Mouse (Mus musculus): Measurements from ENCODE around the gene A430089I19Rik. TPM values are rescaled to one million over a fixed set of nuclear protein-coding genes. Genes with fewer than 3 reads are reported as not detected.
"Not testable (repeated sequence)": the region's sequence is repeated elsewhere in the genome, so short reads cannot be mapped to it uniquely, and the experiment has no call there.

Gene A430089I19Rik
- total RNA-seq (2017): not detected in 3 replicates

DNA sequence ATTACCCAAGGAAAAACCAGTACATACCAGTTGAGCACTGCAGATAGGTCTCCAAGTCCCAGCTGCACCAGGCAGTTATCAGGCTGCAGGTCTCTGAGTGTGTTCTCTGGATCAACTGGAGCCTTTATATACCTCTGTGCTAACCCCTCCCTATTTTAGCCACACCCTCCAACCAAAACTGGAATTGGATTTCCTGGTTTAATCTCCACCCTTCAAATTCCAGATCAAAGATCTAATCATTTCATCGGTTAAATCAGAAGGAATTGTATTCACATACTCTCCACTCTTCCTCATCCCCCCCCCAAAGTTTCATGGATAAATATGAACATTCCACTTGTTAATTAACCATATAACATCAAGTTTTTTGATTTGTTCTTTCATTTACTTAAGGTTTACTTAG, at the start of gene A430089I19Rik:
Gene A430089I19Rik, minus strand, starts transcription at position 101 of the 400 bp plus-strand sequence.
- not testable (repeated sequence) for ATAC-seq (replicated peaks; ENCODE audit: insufficient number of reproducible peaks, low FRiP score, low TSS enrichment, poor library complexity, severe bottlenecking)

DNA sequence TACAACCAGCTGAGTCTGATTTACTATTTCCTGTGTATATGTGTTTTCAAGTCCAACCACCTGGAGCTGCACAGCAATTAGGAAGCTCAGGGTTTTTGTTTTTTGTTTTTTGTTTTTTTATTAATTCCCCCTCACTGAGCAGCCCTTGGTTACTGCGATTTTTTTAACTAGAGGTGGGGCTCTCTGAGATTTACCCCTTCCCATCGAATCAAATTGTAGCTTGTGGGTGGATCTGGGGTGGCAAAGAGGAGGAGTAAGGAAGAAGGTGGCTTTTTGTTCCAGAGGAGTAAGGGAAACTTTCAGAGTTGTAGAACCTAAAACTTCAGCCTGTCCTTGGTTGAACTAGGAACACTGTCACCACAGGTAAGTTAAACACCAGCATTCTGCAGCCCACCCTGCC, 32.9 kb upstream of the A430089I19Rik start, which contains the start of gene AA792892:
Gene AA792892, plus strand, starts transcription at position 301 of the 400 bp plus-strand sequence.
- ATAC-seq (replicated peaks; ENCODE audit: insufficient number of reproducible peaks, low FRiP score, low TSS enrichment, poor library complexity, severe bottlenecking): not testable (repeated sequence)

DNA sequence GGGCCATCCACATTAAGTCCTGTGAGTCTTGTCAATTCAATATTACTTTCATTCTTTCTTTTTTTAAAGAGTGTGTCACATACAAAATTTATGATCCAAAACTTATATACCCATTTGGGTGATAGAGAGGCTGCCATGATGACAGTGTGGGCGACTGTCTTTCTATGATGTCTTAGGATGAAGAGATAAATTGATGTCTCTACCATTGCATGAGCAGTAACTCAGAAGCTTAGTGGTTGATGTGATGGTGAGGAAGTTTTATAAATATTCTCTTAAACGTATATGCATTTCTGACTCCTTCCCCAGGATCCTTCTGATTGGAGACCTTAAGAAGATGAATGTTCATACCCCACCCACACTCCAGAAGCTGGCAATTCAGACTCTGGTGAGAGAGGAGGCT, 7.5 kb upstream of the A430089I19Rik start, which contains the start of gene Gm6502:
Gene Gm6502, plus strand, starts transcription at position 301 of the 400 bp plus-strand sequence.
- not testable (repeated sequence) for ATAC-seq (replicated peaks; ENCODE audit: insufficient number of reproducible peaks, low FRiP score, low TSS enrichment, poor library complexity, severe bottlenecking)

Other genes starting within 250 kb of the A430089I19Rik start
- gene BC061212, start 236.3 kb downstream of the A430089I19Rik start, total RNA-seq (2017): not detected in 3 replicates
- 0.48 TPM in 1 of 3 replicates, not detected in the others for gene Gm6351, start 230.4 kb downstream of the A430089I19Rik start, total RNA-seq (2017)
- gene Gm3106, start 88.8 kb downstream of the A430089I19Rik start, total RNA-seq (2017): not detected in 3 replicates
- gene Gm6502, start 7.6 kb upstream of the A430089I19Rik start, total RNA-seq (2017): not detected in 3 replicates
- not detected in 3 replicates for gene AA792892, start 33.0 kb upstream of the A430089I19Rik start, total RNA-seq (2017)
- gene Gm7682, start 139.0 kb upstream of the A430089I19Rik start, total RNA-seq (2017): 0.48 TPM in 1 of 3 replicates, not detected in the others
- gene Gm3139, start 219.5 kb upstream of the A430089I19Rik start, total RNA-seq (2017): 0.32 TPM in 1 of 3 replicates, not detected in the others